Mouse (Mus musculus) intestine, embryonic 15.5 days (tissue): ENCODE measurements around the gene Trim14. TPM values are rescaled to one million over a fixed set of nuclear protein-coding genes. Genes with fewer than 3 reads are reported as not detected.
"Not testable (repeated sequence)": the region's sequence is repeated elsewhere in the genome, so short reads cannot be mapped to it uniquely, and the experiment has no call there.

Experiments
- ATAC-seq: fragments of 200-750 bp; cut with Nextera tagmentation; 2 replicates; pipeline ENCODE4 v1.8.0; 2017; ENCODE audit warnings: moderate TSS enrichment, moderate library complexity
- H3K27ac ChIP-seq: fragments of 300-500 bp; sonication (generic); 2 replicates; pipeline ENCODE4 v1.5.1; 2015; ENCODE audit warnings: mild to moderate bottlenecking, inconsistent platforms
- H3K27me3 ChIP-seq: fragments of 300-500 bp; sonication (generic); replicated peaks from 2 replicates; pipeline ENCODE4 v1.6.1; 2015; ENCODE audit warnings: inconsistent platforms
- H3K36me3 ChIP-seq: fragments of 300-500 bp; sonication (generic); 2 replicates; pipeline ENCODE4 v1.6.1; 2015; ENCODE audit warnings: inconsistent platforms
- H3K4me1 ChIP-seq: fragments of 300-500 bp; sonication (generic); replicated peaks from 2 replicates; pipeline ENCODE4 v1.6.1; 2015; ENCODE audit warnings: inconsistent platforms
- H3K4me2 ChIP-seq: fragments of 300-500 bp; sonication (generic); replicated peaks from 2 replicates; pipeline ENCODE4 v1.6.1; 2015; ENCODE audit warnings: mild to moderate bottlenecking, inconsistent platforms
- H3K4me3 ChIP-seq: fragments of 300-500 bp; sonication (generic); replicated peaks from 2 replicates; pipeline ENCODE4 v1.5.1; 2015; ENCODE audit warnings: inconsistent platforms
- H3K9ac ChIP-seq: fragments of 300-500 bp; sonication (generic); 2 replicates; pipeline ENCODE4 v1.6.1; 2015; ENCODE audit warnings: inconsistent platforms
- H3K9me3 ChIP-seq: fragments of 300-500 bp; sonication (generic); 2 replicates; pipeline ENCODE4 v1.6.1; 2016; ENCODE audit warnings: inconsistent platforms
- WGBS: fragments of 180-500 bp; shearing (Covaris S2); methylation state at CpG from one replicate; pipeline ENCODE4 v1.1.7; 2015; 5-methylcytosine and 5-hydroxymethylcytosine counted together
- polyA plus RNA-seq: library from polyadenylated mRNA; unstranded; fragments of >200 nt; fragmentation: Nextera tagmentation; extraction: Ambion mirVana; gene quantifications from 2 replicates; pipeline ENCODE4 v1.2.1, GENCODE M21; 2015

Gene Trim14
- polyA plus RNA-seq: 11.4 and 12.6 TPM in 2 replicates

- no peaks in the 10 kb centered on the region for H3K36me3 ChIP-seq
- peaks cover 9% of the 10 kb centered on the region for H3K4me1 ChIP-seq
- peak within 1 kb of the TSS; percentile 85 for H3K27ac ChIP-seq
- peaks cover 16% of the 10 kb centered on the region; the same call in 1 of the 2 replicates for H3K27me3 ChIP-seq
- no peaks in the 10 kb centered on the region for H3K9me3 ChIP-seq
- H3K9ac ChIP-seq: peak within 1 kb of the TSS; percentile 63
- peak within 1 kb of the TSS; percentile 61 for H3K4me3 ChIP-seq
- 1% methylated on average over 46 of the region's 46 CpGs for WGBS
- peak; percentile 84 for ATAC-seq
- H3K4me2 ChIP-seq: peak within 1 kb of the TSS; percentile 80
These were observed at the start of gene Trim14 for GRCm38 (mm10) chr4:46535840-46536361. Gene Trim14 (minus strand): TSS chr4:46536141.

- Histone ChIP-seq H3K4me1 (peaks cover 2% of the 10 kb centered on the region; the same call in 1 of the 2 replicates), H3K27ac (no peak overlapping the region), H3K4me2 (no peak overlapping the region), H3K9me3 (no peaks in the 10 kb centered on the region), H3K36me3 (no peaks in the 10 kb centered on the region), H3K9ac (no peak overlapping the region), H3K27me3 (no peaks in the 10 kb centered on the region), H3K4me3 (no peak overlapping the region)
- 68% methylated on average over 13 of the region's 13 CpGs for WGBS
- ATAC-seq: no peak
These were observed 49.3 kb upstream of the Trim14 start for GRCm38 (mm10) chr4:46585041-46585810.

GRCm38 (mm10) chr4:46584536-46584935, 48.6 kb upstream of the Trim14 start:
- ATAC-seq, H3K9me3 ChIP-seq, H3K27ac ChIP-seq, H3K4me3 ChIP-seq, H3K36me3 ChIP-seq, H3K27me3 ChIP-seq, H3K9ac ChIP-seq, H3K4me2 ChIP-seq, H3K4me1 ChIP-seq: not testable (repeated sequence)
- 35% methylated on average over 3 of the region's 3 CpGs for WGBS

- H3K4me3 ChIP-seq, H3K27me3 ChIP-seq, H3K4me2 ChIP-seq, H3K9me3 ChIP-seq, ATAC-seq, H3K36me3 ChIP-seq, H3K4me1 ChIP-seq, H3K27ac ChIP-seq, H3K9ac ChIP-seq: not testable (repeated sequence)
- 61% methylated on average over 2 of the region's 6 CpGs for WGBS
These were observed 48.1 kb upstream of the Trim14 start for GRCm38 (mm10) chr4:46584084-46584483.

- H3K27ac ChIP-seq, H3K4me1 ChIP-seq, H3K27me3 ChIP-seq, H3K36me3 ChIP-seq, H3K4me2 ChIP-seq, H3K4me3 ChIP-seq, H3K9ac ChIP-seq, ATAC-seq, H3K9me3 ChIP-seq: not testable (repeated sequence)
- WGBS: 86% methylated on average over 9 of the region's 9 CpGs
These were observed 46.1 kb upstream of the Trim14 start for GRCm38 (mm10) chr4:46582024-46582423.

GRCm38 (mm10) chr4:46581577-46581976, 45.6 kb upstream of the Trim14 start:
- not testable (repeated sequence) for H3K27me3 ChIP-seq, ATAC-seq, H3K4me3 ChIP-seq, H3K4me2 ChIP-seq, H3K27ac ChIP-seq, H3K36me3 ChIP-seq, H3K9ac ChIP-seq, H3K4me1 ChIP-seq, H3K9me3 ChIP-seq
- WGBS: 94% methylated on average over 22 of the region's 22 CpGs

- not testable (repeated sequence) for H3K9ac ChIP-seq, H3K4me2 ChIP-seq, H3K4me1 ChIP-seq, H3K27me3 ChIP-seq, H3K9me3 ChIP-seq, H3K4me3 ChIP-seq, ATAC-seq, H3K27ac ChIP-seq, H3K36me3 ChIP-seq
- WGBS: 90% methylated on average over 15 of the region's 15 CpGs
These were observed 44.9 kb upstream of the Trim14 start for GRCm38 (mm10) chr4:46580799-46581243.

GRCm38 (mm10) chr4:46578796-46579346, 42.9 kb upstream of the Trim14 start:
- not testable (repeated sequence) for H3K36me3 ChIP-seq, H3K27me3 ChIP-seq, H3K4me3 ChIP-seq, H3K9ac ChIP-seq, H3K4me1 ChIP-seq, H3K9me3 ChIP-seq, H3K4me2 ChIP-seq
- 67% methylated on average over 8 of the region's 8 CpGs for WGBS
- ATAC-seq: peak; percentile 90
- H3K27ac ChIP-seq: peak overlapping the region; percentile 32; the same call in 1 of the 2 replicates

GRCm38 (mm10) chr4:46578228-46578627, 42.3 kb upstream of the Trim14 start:
- 55% methylated on average over 1 of the region's 1 CpGs for WGBS
- ATAC-seq: no peak
- H3K36me3 ChIP-seq: no peaks in the 10 kb centered on the region
- no peak overlapping the region for H3K9ac ChIP-seq
- no peaks in the 10 kb centered on the region for H3K9me3 ChIP-seq
- H3K27me3 ChIP-seq: no peaks in the 10 kb centered on the region
- H3K27ac ChIP-seq: no peak overlapping the region
- no peak overlapping the region for H3K4me3 ChIP-seq
- no peak overlapping the region for H3K4me2 ChIP-seq
- H3K4me1 ChIP-seq: peaks cover 9% of the 10 kb centered on the region

- H3K4me3 ChIP-seq: not testable (repeated sequence)
- WGBS: 84% methylated on average over 6 of the region's 10 CpGs
These were observed 39.8 kb upstream of the Trim14 start for GRCm38 (mm10) chr4:46575509-46576284.

GRCm38 (mm10) chr4:46574841-46575240, 38.9 kb upstream of the Trim14 start:
- Histone ChIP-seq H3K27ac (no peak overlapping the region), H3K4me1 (peaks cover 11% of the 10 kb centered on the region), H3K9ac (no peak overlapping the region), H3K9me3 (no peaks in the 10 kb centered on the region), H3K36me3 (no peaks in the 10 kb centered on the region), H3K27me3 (no peaks in the 10 kb centered on the region), H3K4me3 (no peak overlapping the region), H3K4me2 (no peak overlapping the region)
- no peak for ATAC-seq
- WGBS: 60% methylated on average over 12 of the region's 12 CpGs

More at GRCm38 (mm10) chr4:46575509-46576284, 39.8 kb upstream of the Trim14 start:
- H3K9me3 ChIP-seq, H3K4me2 ChIP-seq, ATAC-seq, H3K9ac ChIP-seq, H3K36me3 ChIP-seq, H3K27ac ChIP-seq, H3K27me3 ChIP-seq: not testable (repeated sequence)
- peaks cover 11% of the 10 kb centered on the region for H3K4me1 ChIP-seq
